Mouse (Mus musculus) left cerebral cortex, adult 11 months (tissue): Measurements from ENCODE around the gene Lamc2.

Experiments used
- DNase-seq: peaks from one replicate; pipeline ENCODE4 v3.0.0; 2022; ENCODE audit warnings: low spot score

The Lamc2 gene

GRCm38 (mm10) chr1:153185828-153186803 lies at the start of gene Lamc2:
Gene Lamc2 (minus strand): TSS chr1:153186447.
- no peak for DNase-seq

DNA sequence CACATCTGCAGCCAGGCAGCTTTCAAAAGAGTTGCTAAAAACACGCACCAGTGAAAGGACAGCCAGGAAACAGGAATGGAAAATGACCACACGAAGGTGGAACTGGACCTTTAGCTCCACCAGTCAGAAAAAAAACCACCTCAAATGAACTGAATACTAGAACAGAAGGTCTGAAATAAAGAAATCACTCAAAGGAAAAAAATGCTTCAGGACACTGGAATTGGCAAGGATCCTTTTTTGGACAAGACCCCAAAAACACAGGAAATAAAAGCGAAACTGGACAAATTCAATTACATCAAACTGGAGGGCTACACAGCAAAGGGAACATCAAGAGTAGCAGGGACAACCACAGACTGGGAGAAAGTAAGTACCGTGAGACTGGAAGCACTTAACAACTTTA lies 49.3 kb upstream of the Lamc2 start:
- no peak for DNase-seq

DNA sequence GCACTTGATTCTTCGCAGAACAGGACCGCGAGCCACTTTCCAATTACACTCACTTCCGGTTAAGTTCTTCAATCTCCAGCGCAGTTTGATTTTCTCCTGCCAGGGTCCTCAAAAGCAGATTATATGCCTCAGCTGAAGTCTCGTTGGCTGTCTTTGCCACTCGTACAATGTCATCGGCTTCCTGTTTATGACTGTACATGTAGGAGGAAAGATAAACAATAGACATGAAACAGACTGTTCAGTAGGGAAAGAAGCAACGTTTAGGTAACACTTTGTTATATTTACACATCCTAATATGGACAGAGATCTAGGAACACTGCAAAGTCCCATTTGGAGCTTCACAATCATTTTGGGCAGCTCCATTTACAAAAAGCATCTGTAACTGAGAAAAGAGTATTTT lies 45.4 kb upstream of the Lamc2 start:
- no peak for DNase-seq

DNA sequence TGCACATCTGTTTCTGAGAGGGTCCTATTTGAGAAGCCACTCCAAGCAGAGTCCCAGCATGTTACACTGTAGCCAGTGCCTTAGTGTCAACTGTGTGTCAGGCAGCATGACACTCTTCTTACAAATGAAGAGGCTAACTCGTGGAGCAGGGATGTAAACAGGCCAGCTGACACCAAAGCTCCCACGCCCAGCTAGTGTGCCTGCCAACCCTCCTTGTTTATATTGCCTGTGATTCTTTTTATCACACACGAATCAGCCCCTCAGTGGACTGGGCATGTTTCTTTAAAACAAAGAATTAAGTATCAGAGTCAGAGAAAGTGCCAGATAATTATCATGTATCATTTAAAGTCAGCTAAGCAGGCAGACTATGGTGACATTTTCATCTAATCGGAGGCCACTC lies 41.7 kb upstream of the Lamc2 start:
- DNase-seq = no peak

DNA sequence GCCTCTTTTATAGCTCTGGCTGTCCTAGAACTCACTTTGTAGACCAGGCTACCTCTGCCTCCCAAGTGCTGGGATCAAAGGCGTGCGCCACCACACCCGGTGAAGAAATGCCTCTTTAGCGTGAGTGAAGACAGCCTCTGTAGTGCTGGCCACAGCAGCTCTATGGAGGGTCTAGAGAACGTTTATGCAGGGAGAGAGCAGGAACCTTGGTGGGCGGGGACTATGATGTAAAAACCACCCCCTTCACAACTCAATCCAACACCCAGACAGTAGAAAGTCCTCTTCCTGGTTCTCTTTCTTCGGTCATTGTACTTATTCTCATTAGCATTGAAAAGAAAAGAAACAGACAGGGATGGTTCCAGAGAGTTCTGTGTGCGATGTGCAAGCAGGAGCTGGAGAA lies 40.8 kb upstream of the Lamc2 start:
- DNase-seq = no peak

DNA sequence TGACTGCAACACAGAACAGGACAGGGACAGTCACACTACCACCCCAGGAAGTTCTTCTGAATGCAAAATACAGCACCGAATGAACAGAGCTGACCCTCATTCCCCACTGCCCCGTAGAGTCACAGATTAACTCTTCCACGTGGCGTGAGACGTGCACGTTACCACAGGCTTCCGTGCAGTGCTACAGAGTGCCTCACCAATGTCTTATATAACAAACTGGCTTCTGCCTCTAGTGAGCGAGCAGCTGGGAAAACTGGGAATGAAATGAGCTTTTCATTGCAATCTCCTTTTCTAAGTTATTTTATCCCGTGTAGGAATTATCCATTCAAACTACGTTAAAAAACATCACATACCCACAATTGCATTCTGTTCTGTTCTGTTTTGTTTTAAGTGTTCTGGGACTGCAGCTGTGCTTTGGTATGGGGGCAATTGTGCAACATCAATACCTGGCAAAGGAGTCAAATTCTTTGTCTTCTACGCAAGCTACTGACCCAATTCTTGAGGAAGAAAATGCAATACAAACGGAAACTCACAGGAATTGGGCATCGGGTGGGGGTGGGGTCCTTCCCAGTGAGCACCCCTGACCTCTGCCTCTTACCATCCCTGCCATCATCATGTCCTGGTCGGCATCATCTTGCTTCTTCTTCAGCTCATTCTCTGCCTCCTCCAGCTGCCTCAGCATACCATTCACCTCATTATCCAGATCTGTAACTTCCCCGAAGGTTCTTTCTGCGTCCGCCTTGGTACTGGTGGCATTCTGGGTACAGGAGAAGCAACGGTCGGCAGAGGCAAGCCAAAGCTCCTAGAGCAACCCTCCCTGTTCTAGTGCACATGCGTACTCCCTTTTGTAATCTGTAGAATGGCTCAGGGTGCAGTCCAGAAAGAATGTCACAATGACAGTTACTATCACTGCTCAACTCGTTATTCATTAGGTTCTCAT lies 39.8 kb upstream of the Lamc2 start:
- peak; percentile 18 for DNase-seq

DNA sequence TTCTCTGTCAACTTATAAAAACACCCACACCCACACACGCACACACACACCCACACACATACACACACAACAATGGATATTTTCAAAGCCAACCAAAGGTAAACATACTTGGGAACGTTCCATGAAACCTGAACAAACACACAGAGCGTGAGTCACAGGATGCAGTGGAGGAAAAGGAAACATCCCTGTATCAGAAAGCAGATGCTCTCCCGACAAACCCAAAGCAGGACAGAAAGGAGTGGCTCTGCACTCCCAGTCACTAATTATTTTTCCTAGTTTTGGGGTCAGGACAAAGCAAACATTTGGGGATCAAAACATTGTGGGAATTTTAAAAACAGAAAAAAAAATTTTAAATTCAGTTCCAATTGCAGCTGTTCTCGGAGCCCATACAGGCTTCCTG lies 38.1 kb upstream of the Lamc2 start:
- no peak for DNase-seq

GRCm38 (mm10) chr1:153219376-153219775 lies 33.1 kb upstream of the Lamc2 start:
- no peak for DNase-seq

GRCm38 (mm10) chr1:153216516-153216915 lies 30.3 kb upstream of the Lamc2 start:
- no peak for DNase-seq

- DNase-seq = no peak
Observed at GRCm38 (mm10) chr1:153215676-153216075, 29.4 kb upstream of the Lamc2 start.

DNA sequence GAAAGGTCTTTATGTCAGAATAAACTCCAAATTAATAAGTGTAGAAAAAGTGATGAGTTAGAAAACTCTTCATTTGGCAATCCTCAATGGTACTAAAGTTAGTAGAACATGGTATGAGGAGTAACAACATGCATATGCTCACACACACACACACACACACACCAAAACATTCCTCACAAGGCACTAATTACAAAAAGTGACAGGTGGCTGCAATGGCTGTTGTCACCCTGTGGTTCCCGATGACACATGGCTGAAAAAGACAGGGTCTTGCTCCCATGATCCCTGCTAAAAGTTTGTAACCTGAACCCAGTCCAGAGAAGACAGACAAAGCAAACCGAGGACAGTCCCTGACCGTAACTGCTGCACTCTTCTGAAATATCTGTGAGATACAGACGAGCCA lies 24.7 kb upstream of the Lamc2 start:
- no peak for DNase-seq

- no peak for DNase-seq
Observed at GRCm38 (mm10) chr1:153210198-153210597, 24.0 kb upstream of the Lamc2 start.

DNA sequence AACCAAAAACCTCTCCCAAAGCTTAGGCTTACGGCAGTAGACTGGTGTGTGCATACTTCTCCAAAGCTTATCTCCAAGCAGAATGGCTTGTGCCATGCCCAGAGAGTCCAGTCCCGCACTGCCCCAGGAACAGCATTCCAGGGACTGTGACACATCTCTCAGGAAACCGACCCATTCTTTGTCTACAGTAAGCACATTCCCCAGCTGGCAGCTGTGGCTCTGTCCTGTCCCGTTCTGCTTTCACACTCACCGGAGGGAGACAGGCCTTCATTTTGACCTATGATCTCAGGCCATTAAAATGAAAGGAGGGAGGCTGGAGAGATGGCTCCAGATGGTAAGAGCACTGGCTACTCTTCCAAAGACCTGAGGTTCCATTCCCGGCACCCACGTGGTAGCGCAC lies 15.9 kb upstream of the Lamc2 start:
- no peak for DNase-seq

- no peak for DNase-seq
Observed at GRCm38 (mm10) chr1:153201448-153201847, 15.2 kb upstream of the Lamc2 start.

GRCm38 (mm10) chr1:153197316-153197850 lies 11.1 kb upstream of the Lamc2 start:
- DNase-seq = no peak

- no peak for DNase-seq
Observed at GRCm38 (mm10) chr1:153192945-153193344, 6.7 kb upstream of the Lamc2 start.

- DNase-seq = no peak
Observed at GRCm38 (mm10) chr1:153192379-153192778, 6.1 kb upstream of the Lamc2 start.

- no peak for DNase-seq
Observed at GRCm38 (mm10) chr1:153191943-153192329, 5.7 kb upstream of the Lamc2 start.

DNA sequence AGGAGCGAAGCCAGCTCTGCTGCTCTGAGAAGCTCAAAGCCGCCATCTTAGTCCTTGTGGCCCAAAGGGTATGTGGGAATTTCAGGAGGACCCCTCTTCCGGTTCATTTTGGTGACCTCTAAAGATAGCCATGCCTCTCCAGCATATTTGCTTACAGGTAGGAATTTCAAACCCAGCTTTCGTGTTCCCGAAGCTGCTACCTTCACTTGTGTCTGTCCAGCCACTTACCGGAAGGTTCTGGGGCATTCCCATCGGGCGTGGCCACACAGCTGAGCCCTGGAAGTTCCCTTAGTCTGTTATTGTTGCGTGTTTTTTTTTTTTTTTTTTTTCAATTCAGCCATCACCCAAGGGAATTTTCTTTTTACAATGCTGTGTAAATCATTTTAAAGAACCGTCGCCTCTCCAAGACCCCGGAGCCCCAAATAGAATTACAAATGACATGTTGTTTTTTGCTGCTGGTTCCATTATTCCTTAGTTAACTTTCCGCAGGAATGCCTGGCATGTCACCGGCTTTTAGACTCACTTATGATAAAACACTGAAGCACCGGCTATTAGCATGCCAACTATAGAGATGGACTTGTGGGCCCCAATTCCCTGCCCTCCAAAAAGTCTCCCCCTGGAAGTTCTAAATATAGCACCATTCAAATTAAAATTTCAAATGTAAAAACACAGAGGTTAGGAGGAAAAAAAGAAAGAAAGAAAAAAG lies 5.1 kb upstream of the Lamc2 start:
- no peak for DNase-seq

DNA sequence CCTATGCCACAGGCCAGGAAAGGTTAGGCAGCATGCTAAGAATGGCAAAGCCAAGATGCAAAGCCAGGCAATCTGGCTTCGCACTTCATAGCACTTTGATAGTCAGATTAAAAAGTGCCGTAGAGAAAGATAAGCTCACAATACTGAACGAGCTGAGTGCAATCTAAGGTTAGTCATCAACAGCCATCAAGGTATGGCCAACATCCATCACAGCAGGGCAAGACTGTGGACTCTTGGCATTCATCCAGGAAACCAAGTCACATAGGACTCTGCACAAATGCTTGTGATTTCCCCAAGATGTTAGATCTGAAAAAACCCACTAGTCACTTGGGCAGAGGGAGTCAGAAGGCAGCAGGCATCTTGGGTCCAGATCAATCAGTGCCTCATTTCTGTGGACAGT lies 1.8 kb upstream of the Lamc2 start:
- no peak for DNase-seq

DNA sequence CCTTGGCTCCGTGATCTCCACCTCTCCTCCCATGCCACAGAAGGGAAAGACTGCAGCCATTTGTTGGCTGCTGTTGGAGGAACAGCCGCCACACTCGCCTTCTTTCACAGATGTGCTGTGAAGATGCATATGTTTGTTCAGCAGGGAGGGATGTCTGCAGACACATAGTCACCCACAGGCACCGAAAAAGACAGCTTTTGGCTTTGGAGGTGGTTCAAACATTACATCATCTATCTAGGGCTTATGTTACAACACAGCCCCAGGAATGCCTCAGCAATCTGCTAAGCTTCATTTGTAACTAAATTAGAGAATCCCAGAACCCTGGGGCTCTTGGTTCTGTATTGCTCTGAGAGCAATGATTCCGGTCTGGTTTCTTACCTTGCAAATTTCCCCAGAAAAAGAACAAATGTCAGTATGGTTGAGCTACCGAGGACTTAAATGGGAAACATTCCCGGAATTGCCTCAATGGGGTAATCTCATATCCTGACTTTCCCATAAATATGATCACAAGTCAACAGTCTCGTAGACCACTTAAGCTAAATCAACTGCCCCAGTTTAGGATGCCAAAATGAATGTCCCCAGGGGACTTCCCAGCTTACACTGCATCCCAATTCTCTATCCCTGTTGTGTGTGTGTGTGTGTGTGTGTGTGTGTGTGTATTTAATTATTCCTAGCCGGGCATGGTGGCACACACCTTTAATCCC lies 5.5 kb downstream of the Lamc2 start:
- peak; percentile 63 for DNase-seq
